Mouse (Mus musculus) spleen, adult 2 months (tissue): ENCODE results near the gene Abca7. TPM values are rescaled to one million over a fixed set of nuclear protein-coding genes. Genes with fewer than 3 reads are reported as not detected.

ENCODE experiments used
- DNase-seq, 2 experiments: peaks; one replicate each; pipeline versions ENCODE4 v3.0.0 to v3.0.0-alpha.2; 2012 to 2021; ENCODE audit warnings: low spot score in 2 of 2, low read depth in 1 of 2
- H3K27ac ChIP-seq: fragments of 200-500 bp; 2 replicates; pipeline ENCODE4 v1.5.1; 2012; ENCODE audit warnings: low read length, inconsistent platforms; ENCODE audit not compliant: insufficient read depth
- H3K27me3 ChIP-seq: fragments of 200-500 bp; 2 replicates; pipeline ENCODE4 v1.6.1; 2012; ENCODE audit warnings: mild to moderate bottlenecking, moderate library complexity, low read length, inconsistent platforms; ENCODE audit not compliant: control insufficient read depth, insufficient read depth
- H3K36me3 ChIP-seq: fragments of 200-500 bp; 2 replicates; pipeline ENCODE4 v1.6.1; 2012; ENCODE audit warnings: mild to moderate bottlenecking, low read length, inconsistent platforms; ENCODE audit not compliant: control insufficient read depth, insufficient read depth
- H3K4me1 ChIP-seq: fragments of 200-500 bp; 2 replicates; pipeline ENCODE4 v1.6.1; 2011; ENCODE audit warnings: inconsistent platforms; ENCODE audit not compliant: control insufficient read depth, insufficient read depth, insufficient read length
- H3K4me3 ChIP-seq: fragments of 200-500 bp; 2 replicates; pipeline ENCODE4 v1.5.1; 2011; ENCODE audit warnings: mild to moderate bottlenecking, inconsistent platforms; ENCODE audit not compliant: insufficient read depth, insufficient read length; ENCODE audit errors: extremely low read depth
- CTCF ChIP-seq: fragments of 200-500 bp; IDR thresholded peaks from 2 replicates; pipeline ENCODE4 v1.5.1; 2011; ENCODE audit warnings: mild to moderate bottlenecking, inconsistent platforms; ENCODE audit not compliant: insufficient read depth, insufficient read length, insufficient replicate concordance; ENCODE audit errors: extremely low read depth
- POLR2A ChIP-seq: fragments of 200-500 bp; IDR thresholded peaks from 2 replicates; pipeline ENCODE4 v1.6.1; 2011; ENCODE audit warnings: low read depth, low read length, inconsistent platforms
- WGBS: fragments of 180-500 bp; shearing (Covaris S2); methylation state at CpG from one replicate; pipeline ENCODE4 v1.1.7; 2018; 5-methylcytosine and 5-hydroxymethylcytosine counted together
- polyA plus RNA-seq: library from polyadenylated mRNA; depleted of rRNA; stranded (reverse); fragments of >200 nt; gene quantifications from 2 replicates; pipeline ENCODE4 v1.2.3, GENCODE M21; 2012; rRNA removed

The Abca7 gene
- polyA plus RNA-seq, 1 experiment = 50.4 TPM

DNA sequence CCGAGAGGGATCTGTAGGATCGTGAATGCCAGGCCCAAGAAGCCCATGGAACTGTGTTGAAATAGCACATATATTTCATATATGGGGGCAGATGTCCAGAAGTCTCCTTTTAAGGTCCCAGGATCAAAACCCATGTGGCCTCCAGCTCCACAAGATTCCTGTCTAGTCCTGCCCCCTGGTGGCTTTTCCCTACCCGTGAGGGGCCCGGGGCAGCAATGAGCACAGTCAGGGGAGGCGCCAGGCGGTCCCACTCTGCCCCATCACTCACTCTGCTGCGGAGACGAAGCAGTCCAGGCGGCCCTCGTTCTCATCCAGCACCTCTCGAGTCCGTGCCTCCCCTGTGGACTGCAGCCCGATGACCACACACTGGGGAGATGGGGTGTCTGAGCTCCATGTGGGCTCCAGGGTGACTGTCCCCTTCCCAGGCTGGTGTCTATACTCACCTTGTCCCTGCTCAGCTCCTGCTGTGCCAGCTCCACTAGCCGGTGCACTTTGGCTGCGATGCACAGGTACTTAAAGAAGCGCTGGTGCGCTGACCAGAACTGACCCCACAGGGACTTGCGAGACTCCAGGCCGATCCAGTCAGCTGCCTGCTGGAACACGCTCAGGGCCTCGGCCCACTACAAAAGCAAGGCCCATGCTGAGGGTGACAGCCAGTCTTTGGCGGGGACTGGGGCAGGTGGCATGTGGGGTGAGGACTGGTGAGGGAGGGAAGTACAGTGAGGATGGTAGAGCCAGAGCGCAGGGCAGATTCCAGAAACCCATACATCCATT, 67.8 kb downstream of the Abca7 start:
- Histone ChIP-seq H3K4me3 (no peak overlapping the region), H3K36me3 (peaks cover 80% of the 10 kb centered on the region), H3K4me1 (no peaks in the 10 kb centered on the region), H3K27me3 (no peaks in the 10 kb centered on the region), H3K27ac (no peak overlapping the region)
- DNase-seq = no peak
- no peak for TF ChIP-seq POLR2A
- peak; percentile 17; the same call in 1 of the 2 replicates for TF ChIP-seq CTCF
- WGBS = 95% methylated on average over 23 of the region's 23 CpGs

Other genes with a start within 250 kb of the Abca7 start
- gene Polrmt, start 249.9 kb upstream of the Abca7 start, polyA plus RNA-seq = 60.5 and 62.5 TPM in 2 replicates
- gene Fgf22, start 241.4 kb upstream of the Abca7 start, polyA plus RNA-seq = not detected in 2 replicates
- gene Rnf126, start 229.5 kb upstream of the Abca7 start, polyA plus RNA-seq = 122 and 217 TPM in 2 replicates
- gene Fstl3, start 219.2 kb upstream of the Abca7 start, polyA plus RNA-seq = 5.8 and 10.9 TPM in 2 replicates
- 1.4 and 1.6 TPM in 2 replicates for gene Prss57, start 205.5 kb upstream of the Abca7 start, polyA plus RNA-seq
- gene Palm, start 202.9 kb upstream of the Abca7 start, polyA plus RNA-seq = 9.2 and 14.6 TPM in 2 replicates
- 0.07 and 0.18 TPM in 2 replicates for gene Misp, start 175.5 kb upstream of the Abca7 start, polyA plus RNA-seq
- 251 and 315 TPM in 2 replicates for gene Ptbp1, start 142.1 kb upstream of the Abca7 start, polyA plus RNA-seq
- gene Prtn3, start 122.0 kb upstream of the Abca7 start, polyA plus RNA-seq = 25.6 and 39.2 TPM in 2 replicates
- gene Plppr3, start 121.9 kb upstream of the Abca7 start, polyA plus RNA-seq = 3.6 and 4.0 TPM in 2 replicates
- gene Elane, start 110.2 kb upstream of the Abca7 start, polyA plus RNA-seq = 33.0 and 61.9 TPM in 2 replicates
- 71.5 and 138 TPM in 2 replicates for gene Cfd, start 105.6 kb upstream of the Abca7 start, polyA plus RNA-seq
- gene Med16, start 87.6 kb upstream of the Abca7 start, polyA plus RNA-seq = 46.4 and 73.7 TPM in 2 replicates
- not detected in 2 replicates for gene Gm26602, start 85.6 kb upstream of the Abca7 start, polyA plus RNA-seq
- gene Kiss1r, start 79.5 kb upstream of the Abca7 start, polyA plus RNA-seq = 5.3 and 6.3 TPM in 2 replicates
- gene R3hdm4, start 75.3 kb upstream of the Abca7 start, polyA plus RNA-seq = 117 and 150 TPM in 2 replicates
- gene Arid3a, start 69.5 kb upstream of the Abca7 start, polyA plus RNA-seq = 15.0 and 23.2 TPM in 2 replicates
- 41.2 and 51.6 TPM in 2 replicates for gene Wdr18, start 36.3 kb upstream of the Abca7 start, polyA plus RNA-seq
- 0.12 and 0.16 TPM in 2 replicates for gene Grin3b, start 25.8 kb upstream of the Abca7 start, polyA plus RNA-seq
- gene Tmem259, start 12.2 kb upstream of the Abca7 start, polyA plus RNA-seq = 266 and 371 TPM in 2 replicates
- gene Cnn2, start 7.9 kb upstream of the Abca7 start, polyA plus RNA-seq = 297 and 409 TPM in 2 replicates
- 492 and 574 TPM in 2 replicates for gene Arhgap45, start 20.2 kb downstream of the Abca7 start, polyA plus RNA-seq
- gene Polr2e, start 43.3 kb downstream of the Abca7 start, polyA plus RNA-seq = 139 and 182 TPM in 2 replicates
- gene Gpx4, start 50.7 kb downstream of the Abca7 start, polyA plus RNA-seq = 238 and 259 TPM in 2 replicates
- 95.0 and 122 TPM in 2 replicates for gene Sbno2, start 109.1 kb downstream of the Abca7 start, polyA plus RNA-seq
- 120 and 144 TPM in 2 replicates for gene Stk11, start 119.3 kb downstream of the Abca7 start, polyA plus RNA-seq
- gene Atp5d, start 142.1 kb downstream of the Abca7 start, polyA plus RNA-seq = 592 and 782 TPM in 2 replicates
- gene Cbarp, start 144.3 kb downstream of the Abca7 start, polyA plus RNA-seq = 11.9 and 13.4 TPM in 2 replicates
- 128 and 157 TPM in 2 replicates for gene Midn, start 151.8 kb downstream of the Abca7 start, polyA plus RNA-seq
- 144 and 151 TPM in 2 replicates for gene Cirbp, start 169.5 kb downstream of the Abca7 start, polyA plus RNA-seq
- gene 1600002K03Rik, start 176.4 kb downstream of the Abca7 start, polyA plus RNA-seq = 10.8 TPM in 2 replicates
- 1.3 and 1.8 TPM in 2 replicates for gene Efna2, start 183.0 kb downstream of the Abca7 start, polyA plus RNA-seq
- gene Mum1, start 229.9 kb downstream of the Abca7 start, polyA plus RNA-seq = 35.1 and 42.8 TPM in 2 replicates